Mouse (Mus musculus) cerebral cortex, adult 2 months (tissue): ENCODE results near the gene Rasal2.

Source experiments
- WGBS: fragments of 180-500 bp; shearing (Covaris S2); methylation state at CpG from one replicate; pipeline ENCODE4 v1.1.7; 2018; 5-methylcytosine and 5-hydroxymethylcytosine counted together

Gene Rasal2

DNA sequence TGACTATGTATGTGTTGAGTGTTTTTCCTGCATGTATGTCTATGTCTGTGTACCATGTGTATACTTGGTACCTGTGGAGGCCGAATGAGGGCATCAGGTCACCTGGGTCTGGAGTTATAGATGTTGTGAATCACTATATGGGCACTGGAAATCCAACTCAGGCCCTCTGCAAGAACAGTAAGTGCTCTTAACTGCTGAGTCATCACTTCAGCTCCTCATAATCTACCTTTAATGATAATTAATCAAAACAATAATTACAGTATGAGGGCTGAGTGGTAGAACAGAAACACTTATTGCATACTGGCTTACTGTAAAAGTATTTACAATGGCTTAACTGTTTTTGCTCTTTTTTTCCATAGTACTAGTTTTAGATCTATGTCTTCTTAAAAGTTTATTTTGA is 172.7 kb downstream of the Rasal2 start:
- WGBS, result 100% methylated on average over 1 of the region's 1 CpGs

DNA sequence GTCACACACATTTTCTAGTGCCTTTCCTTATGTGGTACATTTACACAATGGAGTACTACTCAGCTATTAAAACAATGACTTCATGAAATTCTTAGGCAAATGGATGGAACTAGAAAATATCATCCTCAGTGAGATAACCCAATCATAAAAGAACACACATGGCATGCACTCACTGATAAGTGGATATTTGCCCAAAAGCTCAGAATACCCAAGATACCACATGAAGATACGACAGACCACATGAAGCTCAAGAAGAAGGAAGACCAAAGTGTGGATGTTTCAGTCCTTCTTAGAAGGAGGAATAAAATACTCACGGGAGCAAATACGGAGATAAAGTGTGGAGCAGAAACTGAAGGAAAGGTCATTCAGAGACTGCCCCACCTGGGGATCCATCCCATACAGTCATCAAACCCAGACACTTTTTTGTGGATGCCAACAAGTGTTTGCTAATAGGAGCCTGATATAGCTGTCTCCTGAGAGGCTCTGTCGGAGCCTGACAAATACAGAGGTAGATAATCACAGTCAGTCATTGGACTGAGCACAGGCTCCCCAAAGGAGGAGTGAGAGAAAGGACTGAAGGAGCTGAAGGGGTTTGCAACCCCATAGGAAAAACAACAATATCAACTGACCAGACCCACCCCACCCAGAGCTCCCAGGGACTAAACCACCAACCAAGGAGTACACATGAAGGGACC is 175.6 kb downstream of the Rasal2 start:
- over 99% methylated on average over 4 of the region's 4 CpGs for WGBS

DNA sequence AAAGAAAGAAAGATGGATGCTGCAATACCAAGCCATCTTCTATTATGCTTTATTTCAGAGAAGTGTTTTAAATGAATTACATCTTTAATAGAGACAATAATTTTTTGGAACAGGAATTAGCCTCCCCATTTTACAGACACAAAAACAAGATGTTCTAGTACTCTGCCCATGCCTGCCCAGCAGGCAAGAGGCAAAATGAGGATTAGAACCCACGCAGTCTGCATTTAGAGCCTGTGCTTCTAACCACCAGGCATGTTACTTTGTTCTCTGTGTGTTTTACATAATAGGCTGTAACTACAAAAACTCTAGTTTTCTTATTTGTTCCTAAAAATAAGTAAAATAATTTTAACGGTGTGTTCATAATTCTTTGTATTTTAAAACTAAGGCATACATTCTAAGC is 178.9 kb downstream of the Rasal2 start:
- 67% methylated on average over 2 of the region's 2 CpGs for WGBS

DNA sequence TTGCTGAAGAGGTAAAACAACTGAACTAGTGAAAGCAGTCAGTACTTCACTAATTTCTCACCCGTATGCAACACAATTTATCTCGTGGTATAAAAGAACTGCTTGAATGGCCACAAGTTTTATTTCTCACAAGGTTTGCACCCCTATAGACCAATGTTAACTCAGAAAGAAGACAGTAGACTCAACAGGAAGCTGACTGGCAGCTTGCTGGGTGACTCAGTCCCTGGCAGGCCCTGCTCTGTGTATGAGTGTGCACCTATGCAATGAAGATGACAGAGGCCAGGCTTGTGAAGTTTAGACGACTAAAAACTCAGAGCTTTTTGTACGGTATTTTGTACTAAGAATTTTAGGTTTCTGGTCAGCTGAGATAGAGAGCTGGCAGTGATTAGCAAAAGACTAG is 180.0 kb downstream of the Rasal2 start:
- 39% methylated on average over 4 of the region's 4 CpGs for WGBS

DNA sequence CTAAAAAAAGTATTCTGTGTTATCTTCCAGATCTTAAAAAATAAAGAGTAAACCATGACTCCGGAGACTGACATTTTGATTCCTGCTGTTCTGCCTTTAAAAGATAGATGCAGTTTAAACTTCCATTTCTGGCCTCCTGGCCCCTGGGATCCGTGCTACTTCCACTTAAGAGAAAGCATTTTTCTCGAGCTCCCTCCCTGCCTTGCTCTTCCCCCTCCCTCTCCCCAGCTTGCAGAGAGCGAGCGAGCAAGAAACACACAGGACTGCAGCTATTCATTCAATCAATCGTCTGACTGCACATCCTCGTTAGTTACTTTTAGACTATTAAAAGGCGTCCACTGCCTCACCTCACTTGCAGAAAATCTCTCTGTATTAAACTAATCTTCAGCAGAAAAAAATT is 181.4 kb downstream of the Rasal2 start:
- WGBS, result 14% methylated on average over 8 of the region's 8 CpGs

DNA sequence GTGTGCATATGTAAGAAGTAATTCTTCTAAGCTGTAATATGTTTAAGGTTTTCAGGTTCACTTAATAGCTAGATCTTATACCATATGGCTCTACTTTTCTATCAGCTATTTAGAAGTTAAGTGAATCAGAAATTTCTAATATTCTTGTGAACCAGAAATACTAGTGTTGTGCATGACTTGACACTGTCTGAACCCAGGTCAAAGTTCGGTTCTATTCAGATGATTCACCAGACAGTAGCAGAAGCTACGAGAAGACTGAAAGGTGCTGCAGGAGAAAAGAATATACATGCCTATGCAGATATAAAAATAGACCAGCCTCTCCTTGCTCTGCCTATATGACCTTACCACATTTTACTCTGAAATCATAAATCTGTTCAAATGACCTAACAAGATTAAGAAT is 182.0 kb downstream of the Rasal2 start:
- 49% methylated on average over 2 of the region's 2 CpGs for WGBS

DNA sequence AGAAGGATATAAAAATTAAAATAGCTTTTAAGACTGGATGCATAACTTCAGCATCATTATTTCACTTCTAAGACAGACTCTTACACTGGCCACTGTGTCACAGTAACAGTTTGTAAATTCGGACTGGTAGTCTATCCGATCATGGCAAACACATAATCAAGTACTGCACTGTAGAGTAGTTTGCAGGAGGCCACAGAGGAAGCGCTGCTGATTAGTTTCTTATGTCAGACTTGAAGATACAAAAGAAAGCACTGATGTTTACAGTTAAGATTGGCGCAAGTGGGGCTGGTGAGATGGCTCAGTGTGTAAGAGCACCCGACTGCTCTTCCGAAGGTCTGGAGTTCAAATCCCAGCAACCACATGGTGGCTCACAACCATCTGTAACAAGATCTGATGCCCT is 187.4 kb downstream of the Rasal2 start:
- 93% methylated on average over 6 of the region's 6 CpGs for WGBS

DNA sequence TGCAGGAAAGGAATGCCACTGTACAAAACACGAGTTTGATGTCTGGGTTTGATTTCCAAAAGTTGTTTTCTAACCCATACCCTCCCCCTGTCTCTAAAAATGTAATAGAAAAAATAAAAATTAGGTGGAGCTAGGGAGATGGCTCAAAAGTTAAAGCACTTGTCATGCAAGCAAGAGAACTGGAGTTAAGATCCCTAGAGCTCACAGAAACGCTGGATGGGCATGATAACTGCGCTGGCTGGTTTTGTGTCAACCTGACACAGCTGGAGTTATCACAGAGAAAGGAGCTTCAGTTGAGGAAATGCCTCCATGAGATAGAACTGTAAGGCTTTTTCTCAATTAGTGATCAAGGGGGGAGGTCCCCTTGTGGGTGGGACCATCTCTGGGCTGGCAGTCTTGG is 191.5 kb downstream of the Rasal2 start:
- 73% methylated on average over 3 of the region's 3 CpGs for WGBS

DNA sequence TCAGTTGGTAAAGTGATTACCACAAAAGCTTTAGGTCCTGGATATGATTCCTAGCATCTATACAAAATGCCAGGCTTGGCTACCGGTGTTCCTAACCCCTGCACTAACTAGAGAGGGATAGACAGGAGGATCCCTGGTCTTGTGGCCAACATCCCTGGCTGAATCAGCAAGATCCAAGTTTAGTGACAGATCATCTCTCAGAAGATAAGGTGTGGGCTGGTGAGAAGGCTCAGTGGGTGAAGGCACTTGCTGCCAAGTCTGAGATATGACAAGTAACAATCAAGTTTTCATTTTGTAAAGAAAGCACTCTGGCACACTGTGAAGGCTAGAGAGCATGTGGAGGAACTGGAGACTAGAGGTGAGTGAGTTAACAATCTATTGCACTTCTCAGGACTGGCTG is 191.9 kb downstream of the Rasal2 start:
- WGBS, result 61% methylated on average over 1 of the region's 1 CpGs

DNA sequence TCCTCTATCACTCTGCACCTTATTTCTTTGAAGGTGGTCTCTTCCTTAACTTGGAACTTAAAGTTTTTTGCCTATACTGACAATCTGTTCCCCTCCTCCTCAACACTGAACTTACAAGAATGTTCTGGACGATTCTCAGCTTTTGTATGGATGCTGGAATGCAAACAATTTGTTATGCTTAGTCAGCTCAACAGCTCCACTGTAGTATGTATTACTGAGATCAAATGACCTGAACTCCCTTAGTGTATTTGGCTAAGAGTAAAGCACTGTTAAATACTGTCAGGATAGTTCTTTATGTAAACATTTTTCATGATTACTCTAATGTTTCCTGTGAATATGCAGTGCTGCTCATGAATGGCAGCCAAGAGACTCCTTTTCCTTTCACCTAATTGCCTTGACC is 203.6 kb downstream of the Rasal2 start:
- WGBS, result 6% methylated on average over 1 of the region's 1 CpGs

DNA sequence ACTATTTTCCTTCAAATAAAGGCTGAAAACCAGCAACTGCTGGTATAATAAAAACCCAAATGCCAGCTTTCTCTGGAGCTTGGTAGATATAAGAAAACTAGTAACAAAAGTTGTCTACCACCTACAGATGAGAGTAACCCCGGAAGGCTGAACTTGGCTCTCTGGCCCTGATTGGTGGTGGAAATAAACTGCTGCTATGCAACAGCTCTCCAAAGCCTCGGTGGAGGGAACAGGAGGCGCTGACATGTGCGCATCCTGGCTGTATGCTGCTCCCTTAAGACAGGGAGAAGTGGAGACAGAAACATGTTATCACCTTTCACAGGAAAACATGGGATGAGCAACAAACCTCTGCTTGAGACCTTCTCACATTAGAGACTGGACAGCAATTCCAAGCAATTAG is 206.7 kb downstream of the Rasal2 start:
- 53% methylated on average over 4 of the region's 4 CpGs for WGBS

DNA sequence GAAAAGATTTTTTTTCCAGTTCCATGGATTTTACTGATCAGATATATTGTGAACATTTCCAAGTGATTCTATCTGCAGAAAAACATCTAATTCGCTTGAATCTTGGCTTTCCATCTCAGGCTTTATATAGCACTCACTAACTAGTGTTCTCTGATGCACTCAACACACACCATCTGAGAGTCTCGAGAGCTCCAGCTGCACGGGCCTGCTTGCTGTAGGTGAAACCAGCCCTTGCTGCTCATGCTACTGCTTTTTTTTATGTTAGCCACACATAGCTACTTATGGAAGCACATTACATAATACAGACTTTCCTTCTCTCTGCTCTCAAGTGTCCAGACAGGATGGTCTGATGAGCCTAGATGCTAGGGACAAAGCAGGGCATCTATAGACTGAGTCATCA is 229.4 kb downstream of the Rasal2 start:
- WGBS, result 22% methylated on average over 3 of the region's 3 CpGs

DNA sequence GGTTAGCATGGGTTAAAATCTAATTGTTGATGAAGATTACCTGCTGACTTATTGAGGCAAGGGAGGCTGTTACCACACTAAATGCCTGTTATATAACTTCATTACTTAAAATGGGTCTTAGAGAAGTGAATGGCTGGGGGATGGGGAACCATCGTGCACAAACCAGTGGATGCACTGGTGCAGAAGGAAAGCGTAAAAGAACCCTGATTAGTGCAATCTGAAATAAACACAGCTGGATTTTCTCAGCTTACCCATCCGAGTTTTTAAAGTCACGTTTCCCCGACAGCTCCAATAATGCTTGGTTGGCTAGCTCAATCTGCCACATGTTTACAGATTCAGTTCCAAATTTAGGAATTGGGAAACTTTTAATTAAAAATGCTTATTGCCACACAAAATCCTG is 230.0 kb downstream of the Rasal2 start:
- 38% methylated on average over 5 of the region's 5 CpGs for WGBS

DNA sequence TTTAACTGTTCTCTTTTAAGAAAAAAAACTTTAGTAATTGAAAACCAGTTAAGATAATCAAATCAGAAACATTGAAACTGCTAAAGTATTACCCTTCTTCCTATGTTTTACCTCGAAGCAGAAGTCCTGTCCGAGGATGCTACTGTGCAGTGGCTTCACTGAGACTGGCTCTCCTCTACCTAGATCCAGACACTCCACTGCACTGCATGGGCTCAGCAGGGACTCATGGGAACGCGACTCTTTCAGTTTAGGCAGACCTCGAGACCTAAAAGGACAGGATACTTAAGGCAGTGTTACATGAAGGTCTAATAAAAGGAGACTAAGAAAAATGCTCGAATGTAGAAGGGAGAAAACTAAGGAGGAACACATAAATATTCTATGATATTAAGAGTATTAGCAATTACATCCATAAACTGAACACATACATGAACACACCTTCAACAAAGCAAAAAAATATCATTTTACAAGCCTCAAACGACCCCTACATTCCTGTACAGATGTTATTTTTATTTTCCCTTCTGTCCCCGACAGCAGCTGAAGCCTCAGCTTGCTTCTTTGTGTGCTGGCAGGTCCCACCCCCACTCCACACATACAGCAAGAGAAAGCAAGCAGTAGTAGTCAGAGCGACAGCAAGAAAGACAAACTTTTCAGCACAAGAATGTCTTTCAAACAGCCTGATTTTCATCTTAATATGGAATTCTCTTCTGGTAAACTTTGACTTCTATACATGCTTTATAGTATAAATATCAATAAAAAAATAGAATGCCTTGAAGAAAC is 233.2 kb downstream of the Rasal2 start:
- WGBS, result 32% methylated on average over 9 of the region's 9 CpGs

DNA sequence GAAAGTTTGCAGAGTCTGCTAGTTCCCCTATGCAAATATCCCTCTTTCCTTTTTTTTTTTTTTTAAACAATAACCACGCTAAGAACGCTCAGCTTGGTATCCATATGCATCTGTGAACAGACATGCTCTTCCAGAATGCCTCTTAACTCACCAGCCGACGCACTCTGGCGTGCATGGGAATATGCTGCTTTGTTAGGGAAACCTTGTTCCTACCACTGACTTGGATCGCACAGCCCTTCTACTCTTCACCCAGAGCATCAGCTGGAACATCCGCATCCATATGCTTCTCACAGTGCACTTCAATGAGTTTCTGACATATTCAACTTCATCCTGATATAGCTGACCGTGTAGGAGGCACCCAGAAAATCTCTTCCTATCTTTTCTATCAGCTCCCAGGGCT is 243.1 kb downstream of the Rasal2 start:
- WGBS, result 38% methylated on average over 8 of the region's 8 CpGs

DNA sequence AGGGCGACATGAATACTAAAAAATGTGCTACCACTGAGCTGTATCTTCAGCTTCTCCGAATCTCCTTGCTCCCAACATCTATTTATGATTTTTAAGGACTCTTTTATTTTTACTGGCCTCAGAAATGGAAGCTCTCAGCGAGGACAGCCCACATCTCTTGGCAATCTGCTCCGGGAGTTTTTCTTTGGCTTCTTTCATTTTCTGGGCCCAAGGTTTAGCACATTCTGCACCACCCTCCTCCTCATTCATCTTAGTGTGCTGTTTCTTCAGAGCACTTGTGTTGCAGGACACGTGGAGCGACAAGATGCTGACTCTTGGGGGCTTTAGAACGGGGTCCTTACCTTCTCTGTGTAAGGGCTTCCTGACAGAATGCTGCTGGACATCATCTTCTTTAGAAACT is 243.5 kb downstream of the Rasal2 start:
- 36% methylated on average over 7 of the region's 7 CpGs for WGBS

DNA sequence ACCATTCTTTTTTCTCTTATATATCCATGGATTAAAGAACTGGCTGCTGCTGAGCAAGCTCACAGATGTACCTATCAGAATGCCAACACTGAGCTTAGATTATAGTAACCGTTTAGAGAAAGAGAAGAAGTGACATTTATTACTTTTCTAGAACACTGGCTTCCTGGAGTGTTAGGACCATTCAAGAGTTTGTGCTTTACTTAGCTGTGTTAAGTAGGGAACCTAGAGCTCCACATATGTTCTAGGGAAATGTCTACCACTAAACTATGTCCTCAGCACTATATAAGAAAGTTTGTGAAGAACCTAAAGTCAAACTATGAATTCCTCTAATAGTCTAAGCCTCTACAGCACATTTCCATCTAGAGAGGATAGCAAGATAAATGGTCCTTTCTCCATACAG is 262.3 kb downstream of the Rasal2 start:
- WGBS, result 43% methylated on average over 1 of the region's 1 CpGs

DNA sequence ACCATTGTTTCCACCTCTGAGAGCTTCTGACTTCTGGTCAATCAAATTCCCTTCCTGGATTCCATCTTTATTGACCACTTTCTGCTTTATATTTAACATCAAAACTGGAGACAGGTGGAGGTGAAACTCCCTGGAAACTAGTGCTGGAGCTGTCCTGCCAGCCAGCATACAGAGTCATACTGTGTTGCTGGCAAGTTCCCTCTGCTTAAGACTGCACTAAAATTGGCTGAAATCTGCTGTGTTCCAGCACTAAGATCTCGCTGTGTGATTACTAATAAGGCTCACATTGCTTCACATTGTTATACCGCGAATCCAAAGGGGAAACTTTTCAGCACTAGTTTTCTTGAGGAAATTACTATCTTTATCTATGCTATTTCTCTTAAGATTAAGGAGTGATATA is 267.8 kb downstream of the Rasal2 start:
- 48% methylated on average over 3 of the region's 3 CpGs for WGBS

DNA sequence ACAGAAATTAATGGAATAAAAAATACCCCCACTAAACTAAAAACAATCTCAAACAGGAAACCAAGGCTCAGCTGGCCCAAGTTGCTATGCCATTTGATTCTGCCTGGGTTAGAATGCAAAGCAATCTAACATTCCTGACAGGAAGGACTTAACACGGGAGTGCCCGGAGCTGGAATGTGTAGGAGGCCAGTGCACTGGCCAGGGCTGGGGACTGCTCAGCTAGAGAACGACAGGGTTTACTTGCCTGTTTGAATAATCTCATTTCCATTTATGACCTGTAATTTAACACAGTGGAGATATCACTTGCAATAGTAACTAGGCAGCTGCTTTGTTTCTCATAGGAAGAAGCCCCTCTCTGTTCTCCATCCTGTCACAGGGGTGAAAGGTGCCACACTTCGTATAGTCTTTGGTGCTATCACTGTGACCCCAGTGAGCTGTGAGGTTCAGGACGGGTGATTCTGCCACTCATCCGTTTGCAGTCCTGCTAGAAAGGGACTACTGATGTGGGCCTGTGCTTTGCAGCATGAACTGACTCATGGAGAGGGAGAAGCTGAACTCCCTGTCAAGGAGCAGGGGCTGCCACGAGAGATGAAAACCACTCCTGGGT is 269.0 kb downstream of the Rasal2 start:
- WGBS, result 54% methylated on average over 7 of the region's 7 CpGs

DNA sequence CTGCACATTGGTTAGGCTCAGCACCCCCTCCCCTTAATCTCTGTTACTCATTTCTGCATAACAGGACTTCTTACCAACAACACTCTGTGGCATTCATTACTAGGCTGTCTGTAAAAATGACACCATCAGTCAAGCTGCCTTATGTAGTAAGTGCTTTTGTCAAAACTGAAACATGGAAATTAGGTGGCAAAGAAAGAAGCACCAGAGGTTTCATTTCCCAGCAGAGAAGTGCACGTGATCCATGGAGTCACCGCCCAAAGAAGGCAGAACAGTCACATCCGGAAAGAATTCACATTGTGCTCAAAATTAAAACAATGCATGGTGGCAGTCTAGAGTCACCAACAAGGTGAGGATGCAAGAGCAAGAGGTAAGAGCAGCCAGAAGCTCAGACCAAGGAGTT is 271.4 kb downstream of the Rasal2 start:
- 64% methylated on average over 3 of the region's 3 CpGs for WGBS

DNA sequence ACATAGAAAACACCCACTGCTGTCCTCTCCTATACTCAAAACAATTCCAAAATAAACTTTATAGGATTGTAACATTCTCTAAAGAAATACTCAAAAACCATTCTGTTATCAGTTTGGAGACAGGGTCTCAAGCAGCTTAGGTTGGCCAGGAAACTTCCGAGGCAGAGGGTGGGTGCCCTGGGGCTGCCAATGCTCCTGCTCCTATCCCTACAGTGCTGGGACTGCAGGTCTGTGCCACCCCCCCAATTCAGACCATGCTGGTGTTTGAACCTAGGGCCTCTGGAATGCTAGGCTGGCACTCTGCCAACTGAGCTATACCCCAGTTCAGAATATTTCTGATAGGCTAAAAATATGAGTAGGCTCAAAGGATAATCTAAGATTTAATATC is 274.5 kb downstream of the Rasal2 start:
- WGBS, result 76% methylated on average over 1 of the region's 1 CpGs

DNA sequence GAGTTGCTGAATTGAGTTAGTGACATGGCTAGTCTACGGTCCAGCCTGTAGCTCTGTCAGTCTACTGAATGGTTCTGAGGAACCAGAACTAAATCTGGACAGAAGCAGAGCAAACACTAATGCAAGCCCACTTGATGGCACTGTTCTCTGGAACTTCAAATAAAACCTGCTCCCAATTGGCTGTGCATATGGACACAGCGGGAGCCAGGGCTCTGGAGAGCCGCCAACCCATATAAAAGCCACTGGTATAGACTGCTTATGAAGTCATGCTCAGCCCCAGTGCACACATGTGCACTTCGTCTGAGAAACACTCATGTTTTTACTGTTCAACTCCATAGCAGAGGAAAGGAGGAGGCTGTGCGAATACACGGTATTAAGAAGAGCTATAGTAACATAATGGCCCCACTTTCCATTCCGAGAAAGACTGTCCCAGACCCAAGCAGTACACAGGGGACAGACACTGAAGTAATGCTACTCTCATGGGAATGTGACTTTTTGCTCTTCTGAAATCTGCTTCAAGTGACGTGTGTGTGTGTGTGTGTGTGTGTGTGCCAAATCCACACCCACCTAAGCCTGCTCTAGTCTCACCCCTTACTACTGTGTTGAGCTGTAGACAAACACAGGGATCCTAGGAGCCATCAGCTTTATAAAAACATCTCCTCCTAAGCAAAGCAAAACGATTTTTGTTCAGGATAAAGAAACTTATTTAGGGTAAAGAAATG is 275.1 kb downstream of the Rasal2 start:
- 46% methylated on average over 9 of the region's 9 CpGs for WGBS

DNA sequence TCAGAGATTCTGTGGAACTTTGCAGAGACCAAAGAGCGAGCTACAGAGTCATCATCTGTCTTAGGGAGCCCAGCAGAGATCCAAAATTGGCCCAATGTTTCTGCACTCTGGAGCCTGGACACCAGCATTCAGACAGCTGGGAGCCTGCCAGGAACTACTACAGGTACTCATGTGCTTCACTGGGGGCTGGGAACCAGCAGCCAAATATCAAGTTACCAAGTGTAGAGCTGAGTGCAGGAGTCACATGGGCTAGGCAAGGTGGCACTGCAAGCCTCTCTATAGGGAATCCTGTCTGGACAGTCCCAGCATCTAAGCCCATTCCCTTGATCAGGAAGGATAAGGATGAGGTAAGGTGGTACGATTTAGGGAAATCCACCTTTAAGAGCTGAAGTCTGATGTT is 284.2 kb downstream of the Rasal2 start:
- 99% methylated on average over 2 of the region's 2 CpGs for WGBS
